Mouse (Mus musculus): ENCODE measurements at regions not wholly inside any gene's neighbourhood (a gene's known extent, or its start where the extent isn't known, plus 50 kb on each side); places are given as distances from the start of the nearest gene placed in this dataset.

DNA sequence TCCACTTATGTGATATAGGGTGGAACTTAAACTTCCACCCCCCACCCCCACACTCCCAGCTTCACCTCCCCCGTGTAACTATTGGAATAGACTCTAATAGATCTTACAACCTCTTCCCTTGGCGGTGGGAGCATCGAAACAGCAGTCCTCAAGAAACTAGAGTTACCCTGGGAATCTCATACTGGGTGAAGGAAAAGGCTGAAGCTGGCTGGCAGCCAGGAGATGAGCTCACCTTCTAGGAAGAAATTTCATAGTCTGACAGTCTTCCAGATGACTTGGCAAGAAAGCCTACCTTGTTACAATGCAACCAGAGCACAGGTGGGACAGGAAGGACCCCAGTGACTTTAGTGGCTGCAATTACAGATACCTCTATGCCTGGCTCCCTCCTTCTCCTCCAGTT, 57.6 kb upstream of the Cd2ap start:
- no peaks in the 10 kb centered on the region for H3K36me3 ChIP-seq (ENCODE audit: insufficient read depth, low read length)
- no peaks in the 10 kb centered on the region for H3K4me1 ChIP-seq (ENCODE audit: insufficient read depth, low read length)
- no peak for ATAC-seq (ENCODE audit: low FRiP score)
- H3K9ac ChIP-seq (replicated peaks; ENCODE audit: low read length, poor library complexity, severe bottlenecking): no peak overlapping the region
- no peak overlapping the region for H3K4me3 ChIP-seq (ENCODE audit: low read depth, low read length)
- DNase-seq (ENCODE audit: low spot score): peak; percentile 31
- 76% methylated on average over 3 of the region's 3 CpGs for WGBS
- H3K9me3 ChIP-seq (ENCODE audit: low read length): no peaks in the 10 kb centered on the region
- no peak overlapping the region for H3K4me2 ChIP-seq (ENCODE audit: low read depth, low read length, poor library complexity, severe bottlenecking)
- H3K27me3 ChIP-seq (ENCODE audit: insufficient read depth, low read length): no peaks in the 10 kb centered on the region
- TF ChIP-seq CTCF (IDR thresholded peaks at IDR 0.05): no peak
- H3K27ac ChIP-seq (ENCODE audit: low read depth, low read length): no peak overlapping the region

DNA sequence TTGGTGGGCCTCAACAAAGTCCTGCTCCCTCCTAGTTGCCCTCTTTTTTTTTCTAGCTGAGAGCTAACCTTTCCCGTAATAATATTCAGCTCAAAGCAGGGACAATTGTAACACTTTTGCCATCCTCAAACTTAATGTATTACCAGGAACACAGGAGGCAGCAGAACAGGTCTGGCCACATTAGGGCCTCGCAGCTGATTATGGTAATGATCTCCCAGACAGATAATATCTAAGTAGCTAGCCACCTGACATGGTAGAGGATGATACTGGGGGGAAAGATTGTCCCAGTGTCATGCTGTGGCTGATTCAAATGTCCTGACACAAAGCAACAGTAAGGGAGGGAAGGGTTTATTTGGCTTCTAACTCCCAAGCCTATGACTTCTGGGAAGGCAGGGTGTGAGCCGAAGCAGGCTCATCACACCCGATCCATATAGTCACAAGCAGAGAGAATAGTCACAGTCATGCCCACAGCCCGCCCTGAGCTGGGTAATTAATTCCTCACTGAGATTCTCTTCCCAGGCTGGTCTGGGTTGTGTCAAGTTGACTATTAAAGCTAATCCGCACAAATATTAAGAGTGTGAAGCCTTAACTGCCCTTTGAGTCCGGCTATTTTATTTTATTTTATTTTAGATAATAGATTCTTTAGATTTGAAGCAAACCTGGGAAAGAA, 57.0 kb upstream of the Cd2ap start:
- Histone ChIP-seq H3K27ac (ENCODE audit: low read depth, low read length) (no peak overlapping the region), H3K9me3 (ENCODE audit: low read length) (no peaks in the 10 kb centered on the region), H3K4me2 (ENCODE audit: low read depth, low read length, poor library complexity, severe bottlenecking) (no peak overlapping the region), H3K4me3 (ENCODE audit: low read depth, low read length) (no peak overlapping the region), H3K27me3 (ENCODE audit: insufficient read depth, low read length) (no peaks in the 10 kb centered on the region), H3K4me1 (ENCODE audit: insufficient read depth, low read length) (no peaks in the 10 kb centered on the region), H3K9ac (replicated peaks; ENCODE audit: low read length, poor library complexity, severe bottlenecking) (no peak overlapping the region), H3K36me3 (ENCODE audit: insufficient read depth, low read length) (no peaks in the 10 kb centered on the region)
- WGBS: 77% methylated on average over 7 of the region's 7 CpGs
- ATAC-seq (ENCODE audit: low FRiP score) (no peak), DNase-seq (ENCODE audit: low spot score) (no peak)
- no peak for TF ChIP-seq CTCF (IDR thresholded peaks at IDR 0.05)

GRCm38 (mm10) chr17:42927320-42927719, 50.9 kb upstream of the Cd2ap start:
- no peak for ATAC-seq (ENCODE audit: low FRiP score)
- TF ChIP-seq CTCF (IDR thresholded peaks at IDR 0.05): no peak
- H3K9me3 ChIP-seq (ENCODE audit: low read length): no peaks in the 10 kb centered on the region
- no peak overlapping the region for H3K4me3 ChIP-seq (ENCODE audit: low read depth, low read length)
- no peak for DNase-seq (ENCODE audit: low spot score)
- WGBS: 92% methylated on average over 4 of the region's 4 CpGs
- H3K9ac ChIP-seq (replicated peaks; ENCODE audit: low read length, poor library complexity, severe bottlenecking): no peak overlapping the region
- H3K27me3 ChIP-seq (ENCODE audit: insufficient read depth, low read length): no peaks in the 10 kb centered on the region
- no peak overlapping the region for H3K4me2 ChIP-seq (ENCODE audit: low read depth, low read length, poor library complexity, severe bottlenecking)
- no peaks in the 10 kb centered on the region for H3K4me1 ChIP-seq (ENCODE audit: insufficient read depth, low read length)
- no peaks in the 10 kb centered on the region for H3K36me3 ChIP-seq (ENCODE audit: insufficient read depth, low read length)
- H3K27ac ChIP-seq (ENCODE audit: low read depth, low read length): no peak overlapping the region

All from midbrain, postnatal 0 days (tissue).